Mouse (Mus musculus): ENCODE data around the gene Hist1h4f.
A peak's percentile ranks its signal among the peaks of the same experiment; 100 is the strongest.
"Not testable (repeated sequence)": the region's sequence is repeated elsewhere in the genome, so short reads cannot be mapped to it uniquely, and the experiment has no call there.

Hist1h4f gene

DNA sequence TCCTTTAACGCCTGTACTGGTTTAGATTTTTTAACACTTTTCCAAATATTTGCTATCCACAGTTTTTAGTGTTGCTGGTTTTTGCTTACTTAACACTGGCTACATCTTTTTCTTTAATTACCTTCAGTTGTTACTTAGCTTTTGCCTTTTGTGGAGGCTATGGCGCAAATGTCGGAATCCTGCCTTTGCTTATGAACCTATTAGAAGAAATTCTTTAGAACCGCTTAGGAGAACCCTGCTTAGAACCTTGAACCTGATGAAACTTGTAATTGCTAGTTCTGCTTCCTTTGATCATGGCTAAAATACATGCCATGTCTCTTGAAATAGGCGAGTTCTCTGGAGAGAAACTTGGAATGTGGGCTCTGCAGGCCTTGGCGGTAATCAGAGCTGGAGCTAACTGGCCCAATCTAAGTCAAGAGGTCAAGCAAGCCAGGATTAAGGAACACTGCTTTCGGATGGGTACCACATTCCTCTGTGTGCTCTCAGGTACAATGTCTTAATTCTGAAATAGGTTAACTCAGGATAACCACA lies 25.0 kb upstream of the Hist1h4f start:
- no peak for DNase-seq (ENCODE audit: low read depth, low spot score)

DNA sequence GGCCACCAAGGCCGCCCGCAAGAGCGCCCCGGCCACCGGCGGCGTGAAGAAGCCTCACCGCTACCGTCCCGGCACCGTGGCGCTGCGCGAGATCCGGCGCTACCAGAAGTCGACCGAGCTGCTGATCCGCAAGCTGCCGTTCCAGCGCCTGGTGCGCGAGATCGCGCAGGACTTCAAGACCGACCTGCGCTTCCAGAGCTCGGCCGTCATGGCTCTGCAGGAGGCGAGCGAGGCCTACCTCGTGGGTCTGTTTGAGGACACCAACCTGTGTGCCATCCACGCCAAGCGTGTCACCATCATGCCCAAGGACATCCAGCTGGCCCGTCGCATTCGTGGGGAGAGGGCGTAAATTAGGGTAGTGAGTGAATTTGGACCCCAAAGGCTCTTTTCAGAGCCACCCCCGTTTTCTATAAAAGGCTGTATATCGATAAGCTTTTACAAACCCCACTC lies 24.4 kb upstream of the Hist1h4f start:
- DNase-seq (ENCODE audit: low read depth, low spot score) = not testable (repeated sequence)

DNA sequence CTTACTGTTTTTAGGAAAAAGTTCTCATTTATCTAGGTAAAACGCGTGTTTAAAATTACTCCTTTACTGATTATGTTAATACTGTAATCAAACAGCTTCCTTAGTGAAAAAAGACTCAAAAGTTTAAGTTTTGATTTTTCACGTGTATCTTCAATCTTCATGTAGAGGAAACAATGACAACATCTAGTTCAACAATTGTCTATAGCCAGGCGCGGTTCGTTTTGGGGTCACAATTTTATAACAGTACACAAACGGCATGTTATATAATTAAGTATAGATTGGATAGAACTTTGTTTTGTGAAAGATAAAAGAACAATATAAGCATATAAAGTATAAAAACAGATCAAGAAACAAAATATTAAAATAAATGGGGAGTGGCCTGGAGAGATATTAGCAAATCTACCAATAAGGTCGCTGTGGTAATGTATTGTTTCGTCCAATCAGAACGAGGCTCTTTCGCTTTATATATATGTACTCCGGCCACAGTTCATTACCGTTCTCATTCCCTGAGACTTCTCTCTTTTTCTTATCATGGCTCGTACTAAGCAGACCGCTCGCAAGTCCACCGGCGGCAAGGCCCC lies 23.9 kb upstream of the Hist1h4f start, which contains the start of gene Hist1h3d:
Gene Hist1h3d, plus strand, starts transcription at position 493 of the 581 bp plus-strand sequence.
- no peak for DNase-seq (ENCODE audit: low read depth, low spot score)

DNA sequence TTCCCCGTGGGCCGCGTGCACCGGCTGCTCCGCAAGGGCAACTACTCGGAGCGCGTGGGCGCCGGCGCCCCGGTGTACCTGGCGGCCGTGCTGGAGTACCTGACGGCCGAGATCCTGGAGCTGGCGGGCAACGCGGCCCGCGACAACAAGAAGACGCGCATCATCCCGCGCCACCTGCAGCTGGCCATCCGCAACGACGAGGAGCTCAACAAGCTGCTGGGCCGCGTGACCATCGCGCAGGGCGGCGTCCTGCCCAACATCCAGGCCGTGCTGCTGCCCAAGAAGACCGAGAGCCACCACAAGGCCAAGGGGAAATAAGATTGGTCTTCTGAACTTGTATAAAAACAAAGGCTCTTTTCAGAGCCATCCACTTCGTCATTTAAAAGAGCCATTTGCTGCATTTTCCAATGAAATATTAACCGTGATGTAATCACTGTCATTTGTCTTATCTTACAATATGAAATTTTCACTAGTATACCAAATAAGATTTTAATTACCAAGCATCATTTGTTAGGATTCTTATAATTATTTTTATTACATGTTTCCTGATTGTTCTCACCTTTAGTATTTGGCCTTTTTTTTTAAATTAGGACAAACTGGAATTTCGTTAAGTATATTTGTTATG lies 23.2 kb upstream of the Hist1h4f start:
- not testable (repeated sequence) for DNase-seq (ENCODE audit: low read depth, low spot score)

DNA sequence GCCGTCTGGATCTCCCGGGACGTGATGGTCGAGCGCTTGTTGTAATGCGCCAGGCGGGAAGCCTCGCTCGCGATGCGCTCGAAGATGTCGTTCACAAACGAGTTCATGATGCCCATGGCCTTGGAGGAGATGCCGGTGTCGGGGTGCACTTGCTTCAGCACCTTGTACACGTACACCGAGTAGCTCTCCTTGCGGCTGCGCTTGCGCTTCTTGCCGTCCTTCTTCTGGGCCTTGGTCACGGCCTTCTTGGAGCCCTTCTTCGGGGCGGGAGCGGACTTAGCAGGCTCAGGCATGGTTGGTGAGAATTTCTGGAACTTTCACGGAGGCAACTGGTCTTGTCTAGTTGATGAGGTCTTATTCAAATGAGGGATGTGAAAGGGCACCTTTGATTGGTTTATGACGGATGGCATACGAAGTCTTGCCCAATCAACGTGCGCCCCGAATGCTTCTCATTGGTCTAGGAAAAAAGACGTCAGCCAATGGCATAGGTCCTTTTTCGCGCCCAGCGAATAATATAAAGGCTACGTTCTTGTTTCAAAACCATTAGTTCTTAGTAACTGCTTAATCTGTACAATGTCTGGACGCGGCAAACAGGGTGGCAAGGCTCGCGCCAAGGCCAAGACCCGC lies 22.6 kb upstream of the Hist1h4f start, which contains the start of the genes Hist1h2bf and Hist1h2ad:
Gene Hist1h2bf, minus strand, starts transcription at position 299 of the 627 bp plus-strand sequence.
Gene Hist1h2ad, plus strand, starts transcription at position 484 of the 627 bp plus-strand sequence.
- DNase-seq (ENCODE audit: low read depth, low spot score) = peak; percentile 75

DNA sequence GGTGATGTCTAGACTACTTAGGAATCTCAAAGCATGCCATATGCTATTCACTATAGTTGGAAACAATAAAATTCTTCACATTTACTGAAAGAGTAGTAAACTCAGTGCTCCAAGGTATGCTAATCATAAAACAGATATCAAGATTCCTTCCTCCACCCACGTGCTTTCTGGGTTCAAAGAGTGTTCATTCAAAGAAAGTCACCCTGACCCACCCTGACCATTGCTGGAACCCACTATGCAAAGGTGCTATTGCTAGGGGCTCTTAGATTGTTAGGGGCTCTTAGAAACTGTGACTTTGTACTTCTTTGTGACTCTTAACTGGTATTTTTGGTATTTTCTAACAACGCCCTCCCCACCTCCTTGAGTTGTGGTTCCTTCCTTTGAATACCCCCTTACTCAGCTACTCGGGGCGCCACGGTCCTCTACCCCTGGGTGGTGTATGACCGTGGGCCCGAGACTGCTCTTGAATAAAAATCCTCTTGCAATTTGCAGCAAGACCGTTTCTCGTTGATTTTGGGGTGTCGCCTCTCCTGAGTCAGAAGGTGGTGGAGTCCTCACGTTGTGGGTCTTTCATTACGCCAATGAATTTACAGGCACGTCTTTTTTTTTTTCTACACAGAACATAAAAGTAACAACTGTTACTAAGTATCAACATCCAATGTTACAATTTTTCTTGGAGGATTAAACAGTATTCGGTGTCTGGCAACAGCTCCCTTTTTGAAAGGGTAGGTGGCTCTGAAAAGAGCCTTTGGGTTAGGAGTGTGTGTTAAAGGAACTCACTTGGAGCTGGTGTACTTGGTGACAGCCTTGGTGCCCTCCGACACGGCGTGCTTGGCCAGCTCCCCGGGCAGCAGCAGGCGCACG lies 21.8 kb upstream of the Hist1h4f start:
- DNase-seq (ENCODE audit: low read depth, low spot score) = not testable (repeated sequence)

- no peak for DNase-seq (ENCODE audit: low read depth, low spot score)
Measured at GRCm38 (mm10) chr13:23572218-23573033, 21.0 kb upstream of the Hist1h4f start.

DNA sequence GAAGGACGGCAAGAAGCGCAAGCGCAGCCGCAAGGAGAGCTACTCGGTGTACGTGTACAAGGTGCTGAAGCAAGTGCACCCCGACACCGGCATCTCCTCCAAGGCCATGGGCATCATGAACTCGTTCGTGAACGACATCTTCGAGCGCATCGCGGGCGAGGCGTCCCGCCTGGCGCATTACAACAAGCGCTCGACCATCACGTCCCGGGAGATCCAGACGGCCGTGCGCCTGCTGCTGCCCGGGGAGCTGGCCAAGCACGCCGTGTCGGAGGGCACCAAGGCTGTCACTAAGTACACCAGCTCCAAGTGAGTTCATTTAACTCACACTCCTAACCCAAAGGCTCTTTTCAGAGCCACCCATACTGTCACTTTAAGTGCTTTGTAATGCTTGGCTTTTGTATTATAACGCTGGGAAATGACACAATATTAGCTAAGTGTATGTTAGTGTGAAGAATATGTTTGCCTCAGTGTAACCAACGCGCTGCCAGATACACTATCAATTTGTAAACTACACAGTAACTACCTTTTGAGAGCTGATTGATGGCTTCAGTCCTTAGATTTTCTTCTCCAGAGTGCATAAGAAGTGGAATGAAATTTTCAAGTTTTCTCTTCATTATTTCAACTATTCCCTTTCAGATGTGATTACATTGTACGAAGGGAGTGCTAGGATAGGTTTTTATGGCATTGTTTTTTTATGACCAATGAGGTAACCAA lies 20.2 kb upstream of the Hist1h4f start:
- DNase-seq (ENCODE audit: low read depth, low spot score) = not testable (repeated sequence)

DNA sequence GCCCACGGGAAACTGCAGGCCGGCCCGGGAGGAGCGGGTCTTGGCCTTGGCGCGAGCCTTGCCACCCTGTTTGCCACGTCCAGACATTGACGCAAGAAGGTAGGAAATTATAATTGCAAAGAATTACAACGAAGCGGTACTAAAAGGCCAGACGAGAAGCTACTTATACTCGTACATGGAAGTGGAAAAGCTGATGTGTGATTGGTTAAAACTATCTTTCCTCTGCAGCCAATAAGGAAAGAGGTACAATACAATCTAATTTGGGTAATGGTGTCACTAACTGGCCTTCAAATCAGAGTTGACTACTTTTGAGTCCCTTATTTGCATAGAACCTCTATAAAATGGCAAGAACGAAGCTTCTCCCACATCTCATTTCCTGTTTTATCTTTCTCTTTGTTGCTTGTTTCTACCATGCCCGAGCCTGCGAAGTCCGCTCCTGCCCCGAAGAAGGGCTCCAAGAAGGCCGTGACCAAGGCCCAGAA lies 19.6 kb upstream of the Hist1h4f start, which contains the start of the genes Hist1h2ae and Hist1h2bg:
Gene Hist1h2ae, minus strand, starts transcription at position 199 of the 482 bp plus-strand sequence.
Gene Hist1h2bg, plus strand, starts transcription at position 375 of the 482 bp plus-strand sequence.
- DNase-seq (ENCODE audit: low read depth, low spot score) = peak; percentile 80

DNA sequence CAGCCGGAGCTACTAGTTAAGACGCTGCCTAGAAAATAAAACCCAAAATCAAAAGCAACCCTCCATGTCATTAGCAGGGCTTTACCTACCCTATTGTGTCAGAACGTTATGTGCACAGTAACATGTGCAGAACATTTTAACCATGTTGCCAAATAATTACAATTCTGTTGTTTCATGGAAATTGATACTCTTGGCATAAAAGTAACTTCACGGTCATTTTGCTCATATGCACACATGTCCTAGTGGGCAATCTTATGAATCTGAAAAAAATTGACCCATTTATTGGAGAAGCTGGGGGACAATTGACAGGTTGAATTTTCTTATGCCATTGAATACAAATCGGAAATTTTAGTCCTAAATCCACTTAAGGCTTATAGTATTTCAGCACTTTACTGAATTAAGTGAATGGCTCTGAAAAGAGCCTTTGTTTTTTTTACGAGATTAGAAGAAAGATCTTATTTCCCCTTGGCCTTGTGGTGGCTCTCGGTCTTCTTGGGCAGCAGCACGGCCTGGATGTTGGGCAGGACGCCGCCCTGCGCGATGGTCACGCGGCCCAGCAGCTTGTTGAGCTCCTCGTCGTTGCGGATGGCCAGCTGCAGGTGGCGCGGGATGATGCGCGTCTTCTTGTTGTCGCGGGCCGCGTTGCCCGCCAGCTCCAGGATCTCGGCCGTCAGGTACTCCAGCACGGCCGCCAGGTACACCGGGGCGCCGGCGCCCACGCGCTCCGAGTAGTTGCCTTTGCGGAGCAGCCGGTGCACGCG lies 19.0 kb upstream of the Hist1h4f start:
- DNase-seq (ENCODE audit: low read depth, low spot score) = not testable (repeated sequence)

- DNase-seq (ENCODE audit: low read depth, low spot score) = no peak
Measured at GRCm38 (mm10) chr13:23564482-23564881, 13.0 kb upstream of the Hist1h4f start.

DNA sequence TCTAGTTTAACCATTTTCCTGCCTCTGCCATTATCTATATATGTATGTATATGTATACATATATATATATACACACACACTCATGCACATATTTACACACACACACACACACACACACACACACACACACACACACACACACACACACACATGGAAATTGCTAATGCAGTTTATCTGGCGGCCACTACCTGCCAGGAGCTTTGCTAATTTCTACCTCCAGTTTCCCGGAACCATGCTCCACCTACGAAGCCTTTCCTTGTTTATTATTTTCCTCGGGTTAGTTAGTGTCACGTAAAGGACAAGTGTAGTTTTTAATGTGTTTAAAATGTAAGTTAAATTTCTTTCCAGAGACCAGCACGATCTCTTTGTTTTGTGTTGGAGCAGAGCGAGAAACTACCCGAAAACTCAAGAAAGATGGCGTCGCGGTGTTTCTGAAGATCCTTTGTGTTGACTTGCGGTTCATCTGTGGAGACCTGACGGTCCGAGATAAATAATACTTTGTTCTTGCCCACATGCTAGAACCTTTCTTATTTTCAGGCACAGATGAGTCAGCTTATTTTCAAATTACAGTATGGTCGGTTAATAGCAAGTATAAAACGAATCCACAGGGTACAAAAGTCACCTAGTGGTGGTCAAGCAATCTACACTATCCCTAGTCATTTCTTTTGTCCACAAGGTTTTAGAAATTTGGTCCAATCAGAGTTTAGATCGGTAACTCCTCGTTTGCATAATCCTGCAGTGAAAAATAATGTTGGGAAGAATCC lies 11.4 kb upstream of the Hist1h4f start:
- no peak for DNase-seq (ENCODE audit: low read depth, low spot score)

DNA sequence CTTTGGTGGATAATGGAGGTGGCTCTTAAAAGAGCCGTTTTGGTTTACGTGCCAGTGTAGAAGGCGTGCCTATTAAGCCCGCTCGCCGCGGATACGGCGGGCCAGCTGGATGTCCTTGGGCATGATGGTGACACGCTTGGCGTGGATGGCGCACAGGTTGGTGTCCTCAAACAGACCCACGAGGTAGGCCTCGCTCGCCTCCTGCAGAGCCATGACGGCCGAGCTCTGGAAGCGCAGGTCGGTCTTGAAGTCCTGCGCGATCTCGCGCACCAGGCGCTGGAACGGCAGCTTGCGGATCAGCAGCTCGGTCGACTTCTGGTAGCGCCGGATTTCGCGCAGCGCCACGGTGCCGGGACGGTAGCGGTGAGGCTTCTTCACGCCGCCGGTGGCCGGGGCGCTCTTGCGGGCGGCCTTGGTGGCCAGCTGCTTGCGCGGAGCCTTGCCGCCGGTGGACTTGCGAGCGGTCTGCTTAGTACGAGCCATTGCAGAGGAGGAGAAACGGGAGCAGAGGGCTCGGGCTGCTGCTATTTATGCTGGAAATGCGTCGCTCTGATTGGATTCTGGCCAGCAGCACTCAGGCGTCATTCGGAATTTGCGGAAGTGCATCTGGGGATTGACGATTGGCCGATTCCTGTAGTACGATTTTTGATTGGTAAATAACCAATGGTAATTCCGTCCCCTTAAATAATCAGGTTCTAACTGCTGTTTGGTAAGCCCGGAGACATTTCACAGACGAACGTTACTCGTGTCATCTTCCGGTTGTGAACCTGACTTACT lies 10.6 kb upstream of the Hist1h4f start, which contains the start of gene Hist1h3e:
Gene Hist1h3e, minus strand, starts transcription at position 487 of the 777 bp plus-strand sequence.
- DNase-seq (ENCODE audit: low read depth, low spot score) = peak; percentile 91

DNA sequence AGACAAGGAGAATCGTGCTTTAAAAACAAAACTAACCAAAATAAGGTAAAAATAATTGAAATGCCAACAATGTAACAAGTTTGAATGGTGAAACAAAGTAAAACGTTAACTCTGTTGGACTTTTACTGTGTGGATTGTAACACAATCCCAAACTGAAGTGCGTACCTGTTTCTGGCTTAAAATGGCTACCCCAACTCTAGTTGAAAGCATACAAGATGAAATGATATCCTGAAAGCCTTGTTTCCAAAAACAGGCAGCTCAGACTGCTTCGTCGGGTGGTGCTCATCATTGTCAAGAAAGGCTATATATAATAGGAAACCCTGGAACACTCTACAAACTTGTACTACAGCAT lies 10.1 kb upstream of the Hist1h4f start:
- not testable (repeated sequence) for DNase-seq (ENCODE audit: low read depth, low spot score)

DNA sequence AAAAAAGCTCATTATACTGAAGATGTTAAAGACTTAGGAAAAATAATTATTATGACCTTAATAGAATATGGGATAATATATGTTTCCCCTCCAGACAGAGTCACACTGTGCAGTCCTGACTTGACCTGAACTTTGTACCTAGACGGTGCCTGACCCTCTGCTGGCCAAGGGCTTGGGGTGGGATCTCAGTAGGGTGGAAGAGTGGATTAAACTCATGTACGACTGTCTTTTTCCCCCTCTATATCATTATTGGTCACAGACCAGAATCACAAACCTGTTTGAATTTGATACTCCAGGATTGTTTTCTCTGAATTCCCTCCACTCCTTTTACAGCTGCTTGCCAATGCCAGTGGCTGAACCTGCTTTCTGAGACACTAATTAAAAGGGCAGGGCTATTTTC lies 9.3 kb upstream of the Hist1h4f start:
- DNase-seq (ENCODE audit: low read depth, low spot score) = not testable (repeated sequence)

DNA sequence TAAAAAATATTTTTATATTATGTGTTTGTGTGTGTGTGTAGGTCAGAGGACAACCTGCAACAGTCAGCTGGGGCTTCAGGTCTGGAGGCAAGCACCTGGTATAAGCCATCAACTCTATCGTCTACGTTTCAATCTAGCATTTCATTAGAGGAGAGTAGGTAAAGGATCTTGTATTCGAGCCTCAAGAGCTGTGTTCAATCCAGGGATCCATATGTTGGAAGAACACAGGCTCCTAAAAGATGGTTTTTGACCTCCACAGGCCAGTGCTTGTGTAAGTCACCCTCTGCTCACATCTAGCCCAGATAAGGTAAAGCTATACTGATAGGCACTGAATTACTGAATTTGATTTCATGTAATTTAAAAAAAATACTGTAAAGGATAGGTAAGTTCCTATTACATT lies 5.5 kb upstream of the Hist1h4f start:
- no peak for DNase-seq (ENCODE audit: low read depth, low spot score)

GRCm38 (mm10) chr13:23555839-23556416 lies 4.5 kb upstream of the Hist1h4f start:
- peak; percentile 76 for DNase-seq (ENCODE audit: low read depth, low spot score)
